Mouse (Mus musculus): ENCODE measurements around the gene Gpr34. TPM values are rescaled to one million over a fixed set of nuclear protein-coding genes. Genes with fewer than 3 reads are reported as not detected.

Gene Gpr34
- polyA plus RNA-seq (2015; fragmentation: Nextera tagmentation; extraction: Ambion mirVana): 2.7 and 2.8 TPM in 2 replicates

GRCm38 (mm10) chrX:13631599-13632283 is at the start of gene Gpr34:
Gene Gpr34 (plus strand): TSS chrX:13632089.
- H3K9me3 ChIP-seq (replicated peaks): no peaks in the 10 kb centered on the region
- WGBS: 73% methylated on average over 5 of the region's 5 CpGs
- ATAC-seq (ENCODE audit: insufficient number of reproducible peaks, low FRiP score, low TSS enrichment, low read depth): no peak

GRCm38 (mm10) chrX:13599373-13599772 is 32.5 kb upstream of the Gpr34 start:
- H3K27me3 ChIP-seq: no peaks in the 10 kb centered on the region
- no peak overlapping the region for H3K27ac ChIP-seq (replicated peaks)
- no peaks in the 10 kb centered on the region for H3K9me3 ChIP-seq (replicated peaks)
- no peak overlapping the region for H3K4me3 ChIP-seq (replicated peaks)
- no peaks in the 10 kb centered on the region for H3K4me1 ChIP-seq
- H3K9ac ChIP-seq: no peak overlapping the region
- WGBS: 74% methylated on average over 2 of the region's 2 CpGs
- ATAC-seq (ENCODE audit: insufficient number of reproducible peaks, low FRiP score, low TSS enrichment, low read depth): no peak
- H3K36me3 ChIP-seq: no peaks in the 10 kb centered on the region
- H3K4me2 ChIP-seq (replicated peaks): no peak overlapping the region

More at GRCm38 (mm10) chrX:13631599-13632283, at the start of gene Gpr34:
- no peaks in the 10 kb centered on the region for H3K36me3 ChIP-seq
- no peaks in the 10 kb centered on the region for H3K4me1 ChIP-seq
- H3K27me3 ChIP-seq: no peaks in the 10 kb centered on the region
- H3K27ac ChIP-seq (replicated peaks): no peak within 1 kb of the TSS
- H3K4me2 ChIP-seq (replicated peaks): no peak within 1 kb of the TSS
- H3K9ac ChIP-seq: no peak within 1 kb of the TSS
- no peak within 1 kb of the TSS for H3K4me3 ChIP-seq (replicated peaks)

GRCm38 (mm10) chrX:13599966-13600365 is 31.9 kb upstream of the Gpr34 start:
- H3K9me3 ChIP-seq (replicated peaks): no peaks in the 10 kb centered on the region
- H3K4me2 ChIP-seq (replicated peaks): no peak overlapping the region
- H3K27ac ChIP-seq (replicated peaks): no peak overlapping the region
- no peak for ATAC-seq (ENCODE audit: insufficient number of reproducible peaks, low FRiP score, low TSS enrichment, low read depth)
- no peaks in the 10 kb centered on the region for H3K36me3 ChIP-seq
- H3K9ac ChIP-seq: no peak overlapping the region
- H3K27me3 ChIP-seq: no peaks in the 10 kb centered on the region
- no peaks in the 10 kb centered on the region for H3K4me1 ChIP-seq
- 62% methylated on average over 1 of the region's 1 CpGs for WGBS
- H3K4me3 ChIP-seq (replicated peaks): no peak overlapping the region

- Histone ChIP-seq H3K9ac (no peak overlapping the region), H3K9me3 (replicated peaks) (no peaks in the 10 kb centered on the region), H3K4me3 (replicated peaks) (no peak overlapping the region), H3K36me3 (no peaks in the 10 kb centered on the region), H3K4me1 (no peaks in the 10 kb centered on the region), H3K4me2 (replicated peaks) (no peak overlapping the region), H3K27me3 (no peaks in the 10 kb centered on the region), H3K27ac (replicated peaks) (no peak overlapping the region)
- WGBS: 66% methylated on average over 3 of the region's 3 CpGs
- ATAC-seq (ENCODE audit: insufficient number of reproducible peaks, low FRiP score, low TSS enrichment, low read depth): no peak
These were observed 25.1 kb upstream of the Gpr34 start for GRCm38 (mm10) chrX:13606741-13607140.

GRCm38 (mm10) chrX:13607752-13608151 is 24.1 kb upstream of the Gpr34 start:
- no peak overlapping the region for H3K4me3 ChIP-seq (replicated peaks)
- no peak for ATAC-seq (ENCODE audit: insufficient number of reproducible peaks, low FRiP score, low TSS enrichment, low read depth)
- no peaks in the 10 kb centered on the region for H3K36me3 ChIP-seq
- H3K4me2 ChIP-seq (replicated peaks): no peak overlapping the region
- H3K4me1 ChIP-seq: no peaks in the 10 kb centered on the region
- 50% methylated on average over 3 of the region's 3 CpGs for WGBS
- H3K27ac ChIP-seq (replicated peaks): no peak overlapping the region
- no peaks in the 10 kb centered on the region for H3K27me3 ChIP-seq
- H3K9ac ChIP-seq: no peak overlapping the region
- H3K9me3 ChIP-seq (replicated peaks): no peaks in the 10 kb centered on the region

GRCm38 (mm10) chrX:13611114-13611513 is 20.8 kb upstream of the Gpr34 start:
- H3K4me1 ChIP-seq: no peaks in the 10 kb centered on the region
- H3K9me3 ChIP-seq (replicated peaks): no peaks in the 10 kb centered on the region
- no peaks in the 10 kb centered on the region for H3K27me3 ChIP-seq
- no peak overlapping the region for H3K4me3 ChIP-seq (replicated peaks)
- no peaks in the 10 kb centered on the region for H3K36me3 ChIP-seq
- WGBS: 82% methylated on average over 5 of the region's 5 CpGs
- no peak overlapping the region for H3K4me2 ChIP-seq (replicated peaks)
- H3K27ac ChIP-seq (replicated peaks): no peak overlapping the region
- ATAC-seq (ENCODE audit: insufficient number of reproducible peaks, low FRiP score, low TSS enrichment, low read depth): no peak
- no peak overlapping the region for H3K9ac ChIP-seq

- Histone ChIP-seq H3K9me3 (replicated peaks) (no peaks in the 10 kb centered on the region), H3K27me3 (no peaks in the 10 kb centered on the region), H3K4me2 (replicated peaks) (no peak overlapping the region), H3K4me3 (replicated peaks) (no peak overlapping the region), H3K4me1 (no peaks in the 10 kb centered on the region), H3K9ac (no peak overlapping the region), H3K27ac (replicated peaks) (no peak overlapping the region), H3K36me3 (no peaks in the 10 kb centered on the region)
- no peak for ATAC-seq (ENCODE audit: insufficient number of reproducible peaks, low FRiP score, low TSS enrichment, low read depth)
- WGBS: 73% methylated on average over 2 of the region's 2 CpGs
These were observed 19.8 kb upstream of the Gpr34 start for GRCm38 (mm10) chrX:13612115-13612514.

- H3K4me3 ChIP-seq (replicated peaks): no peak overlapping the region
- 65% methylated on average over 1 of the region's 1 CpGs for WGBS
- no peaks in the 10 kb centered on the region for H3K4me1 ChIP-seq
- H3K9ac ChIP-seq: no peak overlapping the region
- ATAC-seq (ENCODE audit: insufficient number of reproducible peaks, low FRiP score, low TSS enrichment, low read depth): no peak
- H3K9me3 ChIP-seq (replicated peaks): no peaks in the 10 kb centered on the region
- H3K27me3 ChIP-seq: no peaks in the 10 kb centered on the region
- H3K4me2 ChIP-seq (replicated peaks): no peak overlapping the region
- no peaks in the 10 kb centered on the region for H3K36me3 ChIP-seq
- no peak overlapping the region for H3K27ac ChIP-seq (replicated peaks)
These were observed 15.2 kb upstream of the Gpr34 start for GRCm38 (mm10) chrX:13616726-13617125.

GRCm38 (mm10) chrX:13617294-13617693 is 14.6 kb upstream of the Gpr34 start:
- H3K27ac ChIP-seq (replicated peaks): no peak overlapping the region
- no peaks in the 10 kb centered on the region for H3K9me3 ChIP-seq (replicated peaks)
- H3K4me2 ChIP-seq (replicated peaks): no peak overlapping the region
- no peak for ATAC-seq (ENCODE audit: insufficient number of reproducible peaks, low FRiP score, low TSS enrichment, low read depth)
- no peaks in the 10 kb centered on the region for H3K4me1 ChIP-seq
- H3K4me3 ChIP-seq (replicated peaks): no peak overlapping the region
- WGBS: 85% methylated on average over 1 of the region's 1 CpGs
- no peak overlapping the region for H3K9ac ChIP-seq
- no peaks in the 10 kb centered on the region for H3K36me3 ChIP-seq
- no peaks in the 10 kb centered on the region for H3K27me3 ChIP-seq

GRCm38 (mm10) chrX:13618476-13618875 is 13.4 kb upstream of the Gpr34 start:
- no peaks in the 10 kb centered on the region for H3K36me3 ChIP-seq
- no peak overlapping the region for H3K9ac ChIP-seq
- WGBS: 75% methylated on average over 4 of the region's 4 CpGs
- H3K4me1 ChIP-seq: no peaks in the 10 kb centered on the region
- H3K4me2 ChIP-seq (replicated peaks): no peak overlapping the region
- H3K27me3 ChIP-seq: no peaks in the 10 kb centered on the region
- ATAC-seq (ENCODE audit: insufficient number of reproducible peaks, low FRiP score, low TSS enrichment, low read depth): no peak
- H3K9me3 ChIP-seq (replicated peaks): no peaks in the 10 kb centered on the region
- no peak overlapping the region for H3K4me3 ChIP-seq (replicated peaks)
- no peak overlapping the region for H3K27ac ChIP-seq (replicated peaks)

- H3K27me3 ChIP-seq: 0 out of 2 replicates have a peak, but pooled peaks cover 3% of the 10 kb centered on the region
- H3K36me3 ChIP-seq: no peaks in the 10 kb centered on the region
- 78% methylated on average over 4 of the region's 4 CpGs for WGBS
- no peak overlapping the region for H3K4me2 ChIP-seq (replicated peaks)
- no peak overlapping the region for H3K9ac ChIP-seq
- ATAC-seq (ENCODE audit: insufficient number of reproducible peaks, low FRiP score, low TSS enrichment, low read depth): no peak
- no peak overlapping the region for H3K27ac ChIP-seq (replicated peaks)
- no peaks in the 10 kb centered on the region for H3K9me3 ChIP-seq (replicated peaks)
- H3K4me3 ChIP-seq (replicated peaks): no peak overlapping the region
- H3K4me1 ChIP-seq: no peaks in the 10 kb centered on the region
These were observed 10.4 kb upstream of the Gpr34 start for GRCm38 (mm10) chrX:13621473-13621872.

GRCm38 (mm10) chrX:13622654-13623053 is 9.2 kb upstream of the Gpr34 start:
- ATAC-seq (ENCODE audit: insufficient number of reproducible peaks, low FRiP score, low TSS enrichment, low read depth): no peak
- 74% methylated on average over 5 of the region's 5 CpGs for WGBS
- Histone ChIP-seq H3K4me1 (no peaks in the 10 kb centered on the region), H3K4me2 (replicated peaks) (no peak overlapping the region), H3K27ac (replicated peaks) (no peak overlapping the region), H3K9ac (no peak overlapping the region), H3K4me3 (replicated peaks) (no peak overlapping the region), H3K36me3 (no peaks in the 10 kb centered on the region), H3K9me3 (replicated peaks) (no peaks in the 10 kb centered on the region), H3K27me3 (0 out of 2 replicates have a peak, but pooled peaks cover 3% of the 10 kb centered on the region)
